Mouse (Mus musculus) 3T3-L1 (cell line): Measurements from ENCODE around the gene Ech1.
A peak's percentile ranks its signal among the peaks of the same experiment; 100 is the strongest.

ENCODE experiments used
- DNase-seq: peaks from one replicate; pipeline ENCODE4 v3.0.0-alpha.2; 2015; ENCODE audit warnings: low read depth, low spot score

Gene Ech1

GRCm38 (mm10) chr7:28818861-28819452, 6.1 kb upstream of the Ech1 start:
- DNase-seq = no peak

- DNase-seq = no peak
Measured at GRCm38 (mm10) chr7:28819571-28819970, 5.4 kb upstream of the Ech1 start.

- DNase-seq = peak; percentile 68
Measured at GRCm38 (mm10) chr7:28820358-28821260, 4.4 kb upstream of the Ech1 start.

- peak; percentile 75 for DNase-seq
Measured at GRCm38 (mm10) chr7:28821261-28821831, 3.7 kb upstream of the Ech1 start.

GRCm38 (mm10) chr7:28822556-28822955, 2.5 kb upstream of the Ech1 start:
- no peak for DNase-seq

- DNase-seq = no peak
Measured at GRCm38 (mm10) chr7:28822993-28823903, 1.8 kb upstream of the Ech1 start.

- DNase-seq = peak; percentile 27
Measured at GRCm38 (mm10) chr7:28823932-28824331, 1.1 kb upstream of the Ech1 start.

DNA sequence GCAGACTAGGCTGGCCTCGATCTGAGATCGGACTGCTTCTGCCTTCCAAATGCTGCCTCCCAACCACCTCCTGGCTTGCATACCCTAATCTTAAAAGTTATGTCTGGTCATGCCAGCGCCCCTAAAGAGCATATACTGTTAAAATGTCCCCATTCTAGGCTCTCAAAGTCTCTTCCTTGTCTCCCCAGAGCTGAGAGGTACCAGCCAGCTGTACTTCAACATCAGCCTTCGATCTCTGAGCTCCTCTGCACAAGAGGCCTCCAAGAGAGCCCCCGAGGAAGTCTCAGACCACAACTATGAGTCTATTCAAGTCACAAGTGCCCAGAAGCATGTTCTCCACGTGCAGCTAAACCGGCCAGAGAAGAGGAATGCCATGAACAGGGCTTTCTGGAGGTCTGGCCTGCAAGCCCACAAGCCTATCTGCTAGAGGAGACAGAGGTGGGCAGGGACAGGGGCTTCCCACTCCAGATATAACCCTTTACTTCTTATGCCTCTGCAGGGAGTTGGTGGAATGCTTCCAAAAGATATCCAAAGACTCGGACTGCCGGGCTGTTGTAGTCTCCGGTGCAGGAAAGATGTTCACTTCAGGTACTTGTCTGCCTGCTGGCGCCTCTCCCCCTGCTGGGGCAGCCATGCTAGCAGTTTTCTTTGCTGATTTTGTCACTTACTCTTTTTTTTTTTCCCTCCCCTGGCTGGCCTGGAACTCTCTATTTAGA, 827 bp downstream of the Ech1 start:
- DNase-seq = peak; percentile 56

GRCm38 (mm10) chr7:28826402-28826772, 1.4 kb downstream of the Ech1 start:
- no peak for DNase-seq

- DNase-seq = peak; percentile 85
Measured at GRCm38 (mm10) chr7:28827338-28827737, 2.3 kb downstream of the Ech1 start.

GRCm38 (mm10) chr7:28829821-28830220, 4.8 kb downstream of the Ech1 start:
- DNase-seq = no peak

GRCm38 (mm10) chr7:28830981-28831380, 6.0 kb downstream of the Ech1 start:
- DNase-seq = no peak

GRCm38 (mm10) chr7:28831411-28832125, 6.6 kb downstream of the Ech1 start:
- no peak for DNase-seq

DNA sequence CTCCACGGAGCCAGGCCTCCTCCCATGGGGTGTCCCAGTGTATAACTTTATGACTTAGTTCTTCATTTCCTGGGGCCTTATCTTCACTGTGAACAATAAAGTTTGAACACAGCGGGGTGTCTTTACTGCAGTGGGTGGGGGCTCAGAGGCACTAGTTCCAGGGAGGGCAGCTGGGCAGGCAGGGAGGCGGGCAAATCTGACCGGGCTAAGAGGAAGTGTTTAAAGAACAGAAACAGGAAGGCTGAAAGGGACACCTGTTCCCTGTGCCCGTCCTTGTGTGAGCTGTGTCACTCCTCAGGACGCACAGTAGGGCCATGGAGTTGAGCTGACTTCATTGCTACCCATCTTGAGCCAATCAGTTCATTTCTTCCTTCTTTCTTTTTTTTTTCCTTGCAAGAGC, 7.1 kb downstream of the Ech1 start:
- DNase-seq = no peak

GRCm38 (mm10) chr7:28833723-28834347, 8.8 kb downstream of the Ech1 start, which contains the start of gene Lgals4:
TSS of gene Lgals4 (plus strand) at chr7:28833854.
- DNase-seq = no peak

DNA sequence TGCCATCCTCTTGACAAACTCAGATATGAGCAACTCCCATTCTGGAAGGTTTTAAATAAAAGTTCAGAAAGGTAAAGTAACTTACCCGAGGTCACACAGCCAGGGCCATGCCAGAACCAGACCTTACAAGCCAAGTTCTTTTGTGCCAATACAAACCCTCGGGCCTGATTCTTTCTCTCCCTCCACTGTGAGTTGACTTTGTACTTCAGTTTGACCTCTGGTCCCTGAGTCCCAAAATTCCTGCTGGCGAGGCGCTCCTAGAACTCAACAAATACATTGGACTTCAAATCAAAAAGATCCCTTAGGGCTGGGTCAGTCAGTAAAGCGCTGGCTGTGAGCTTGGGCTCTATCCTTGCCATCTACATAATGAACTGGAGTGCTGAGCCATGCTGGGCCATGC, 11.9 kb downstream of the Ech1 start:
- DNase-seq = no peak

DNA sequence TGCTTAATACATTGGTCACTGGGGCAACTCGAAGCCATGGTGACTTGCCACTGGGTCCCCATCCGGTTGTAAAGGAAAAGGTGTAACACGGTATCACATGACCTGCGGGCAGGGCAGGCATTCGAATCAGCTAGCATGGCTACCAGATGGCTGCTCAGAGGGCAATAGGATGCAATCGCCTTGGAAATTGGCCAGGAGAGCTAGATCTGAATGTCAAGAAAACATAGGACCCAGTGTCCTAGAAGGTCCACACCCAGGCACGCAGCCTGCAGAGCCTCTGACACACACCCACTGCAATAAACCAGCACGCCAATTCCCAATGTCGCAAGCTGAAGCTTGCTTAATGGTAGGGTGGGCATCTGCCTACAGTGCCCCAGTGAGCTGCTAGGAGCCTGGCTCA, 13.3 kb downstream of the Ech1 start:
- DNase-seq = no peak

GRCm38 (mm10) chr7:28847273-28847672, 22.3 kb downstream of the Ech1 start:
- DNase-seq = no peak

DNA sequence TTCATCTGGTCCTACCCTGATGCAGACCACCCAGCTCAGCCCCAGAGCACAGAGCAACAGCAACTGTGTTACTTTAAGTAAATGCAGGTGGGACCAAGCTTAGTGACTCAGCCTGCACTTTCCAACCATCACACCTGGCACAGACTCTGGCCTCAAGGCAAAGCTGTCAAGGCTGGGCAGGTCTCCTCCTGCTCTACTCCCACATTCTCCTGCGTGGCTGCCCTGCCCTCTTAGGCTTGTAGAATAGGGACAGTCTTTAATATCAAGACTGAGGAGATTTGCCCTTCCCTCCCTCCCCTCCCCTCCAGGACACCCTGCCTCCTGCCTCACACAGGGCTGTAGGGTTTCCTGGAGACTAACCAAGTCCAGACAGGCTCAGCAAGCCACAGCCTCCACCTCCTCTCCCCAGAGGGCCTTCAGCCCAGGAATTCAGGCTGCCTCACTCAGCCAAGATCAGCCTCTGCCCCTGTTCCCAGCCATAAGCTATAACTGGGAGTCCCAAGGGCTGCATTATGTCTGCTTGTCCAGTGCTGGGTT, 24.8 kb downstream of the Ech1 start:
- peak; percentile 70 for DNase-seq

GRCm38 (mm10) chr7:28850642-28851041, 25.6 kb downstream of the Ech1 start:
- DNase-seq = no peak
